Mouse (Mus musculus): Measurements from ENCODE around the gene Naa15. TPM values are rescaled to one million over a fixed set of nuclear protein-coding genes. Genes with fewer than 3 reads are reported as not detected.

The Naa15 gene
- polyA plus RNA-seq, 1 experiment from 2014 or later: 39.6 TPM

GRCm38 (mm10) chr3:51484370-51484769 is 69.4 kb downstream of the Naa15 start:
- under 1% methylated on average over 33 of the region's 33 CpGs for WGBS (ENCODE audit: insufficient replicate concordance)
- H3K9ac ChIP-seq (ENCODE audit: low read depth, low read length): peak overlapping the region; percentile 88
- peak; percentile 49 for ATAC-seq (replicated peaks; ENCODE audit: insufficient number of reproducible peaks, low FRiP score, low TSS enrichment)
- no peaks in the 10 kb centered on the region for H3K36me3 ChIP-seq (ENCODE audit: control insufficient read depth, insufficient read depth, low read length)
- H3K4me1 ChIP-seq (ENCODE audit: control insufficient read depth, insufficient read depth, low read length): peaks cover 14% of the 10 kb centered on the region
- peak overlapping the region; percentile 61 for H3K4me3 ChIP-seq (ENCODE audit: low read depth, low read length)
- peak overlapping the region; percentile 88 for H3K27ac ChIP-seq (ENCODE audit: low read depth, low read length)
- peak overlapping the region; percentile 74 for H3K4me2 ChIP-seq
- no peaks in the 10 kb centered on the region for H3K9me3 ChIP-seq (replicated peaks; ENCODE audit: control insufficient read depth, low read length)
- H3K27me3 ChIP-seq (ENCODE audit: control insufficient read depth, insufficient read depth, low read length): no peaks in the 10 kb centered on the region

- Histone ChIP-seq H3K9me3 (replicated peaks; ENCODE audit: control insufficient read depth, low read length) (no peaks in the 10 kb centered on the region), H3K27ac (ENCODE audit: low read depth, low read length) (no peak overlapping the region), H3K4me1 (ENCODE audit: control insufficient read depth, insufficient read depth, low read length) (peaks cover 14% of the 10 kb centered on the region), H3K4me3 (ENCODE audit: low read depth, low read length) (peak overlapping the region; percentile 61), H3K27me3 (ENCODE audit: control insufficient read depth, insufficient read depth, low read length) (no peaks in the 10 kb centered on the region), H3K4me2 (peak overlapping the region; percentile 74), H3K36me3 (ENCODE audit: control insufficient read depth, insufficient read depth, low read length) (no peaks in the 10 kb centered on the region), H3K9ac (ENCODE audit: low read depth, low read length) (0 out of 2 replicates have a peak overlapping the region, but pooled peaks have one; percentile 88)
- 73% methylated on average over 4 of the region's 4 CpGs for WGBS (ENCODE audit: insufficient replicate concordance)
- ATAC-seq (replicated peaks; ENCODE audit: insufficient number of reproducible peaks, low FRiP score, low TSS enrichment): no peak
These were observed 70.4 kb downstream of the Naa15 start for GRCm38 (mm10) chr3:51485347-51485746.

- H3K9me3 ChIP-seq (replicated peaks; ENCODE audit: control insufficient read depth, low read length): no peaks in the 10 kb centered on the region
- H3K4me2 ChIP-seq: no peak overlapping the region
- H3K4me3 ChIP-seq (ENCODE audit: low read depth, low read length): no peak overlapping the region
- no peak overlapping the region for H3K9ac ChIP-seq (ENCODE audit: low read depth, low read length)
- no peaks in the 10 kb centered on the region for H3K27me3 ChIP-seq (ENCODE audit: control insufficient read depth, insufficient read depth, low read length)
- WGBS (ENCODE audit: insufficient replicate concordance): 80% methylated on average over 4 of the region's 4 CpGs
- H3K4me1 ChIP-seq (ENCODE audit: control insufficient read depth, insufficient read depth, low read length): peaks cover 14% of the 10 kb centered on the region
- no peaks in the 10 kb centered on the region for H3K36me3 ChIP-seq (ENCODE audit: control insufficient read depth, insufficient read depth, low read length)
- no peak for ATAC-seq (replicated peaks; ENCODE audit: insufficient number of reproducible peaks, low FRiP score, low TSS enrichment)
- no peak overlapping the region for H3K27ac ChIP-seq (ENCODE audit: low read depth, low read length)
These were observed 71.7 kb downstream of the Naa15 start for GRCm38 (mm10) chr3:51486491-51487195.

GRCm38 (mm10) chr3:51490088-51490753 is 75.3 kb downstream of the Naa15 start:
- 88% methylated on average over 7 of the region's 7 CpGs for WGBS (ENCODE audit: insufficient replicate concordance)
- H3K9me3 ChIP-seq (replicated peaks; ENCODE audit: control insufficient read depth, low read length): no peaks in the 10 kb centered on the region
- H3K27me3 ChIP-seq (ENCODE audit: control insufficient read depth, insufficient read depth, low read length): no peaks in the 10 kb centered on the region
- H3K4me1 ChIP-seq (ENCODE audit: control insufficient read depth, insufficient read depth, low read length): peaks cover 3% of the 10 kb centered on the region
- H3K27ac ChIP-seq (ENCODE audit: low read depth, low read length): no peak overlapping the region
- H3K4me2 ChIP-seq: no peak overlapping the region
- H3K4me3 ChIP-seq (ENCODE audit: low read depth, low read length): no peak overlapping the region
- no peak for ATAC-seq (replicated peaks; ENCODE audit: insufficient number of reproducible peaks, low FRiP score, low TSS enrichment)
- H3K36me3 ChIP-seq (ENCODE audit: control insufficient read depth, insufficient read depth, low read length): peaks cover 10% of the 10 kb centered on the region; the same call in 1 of the 2 replicates
- no peak overlapping the region for H3K9ac ChIP-seq (ENCODE audit: low read depth, low read length)

- H3K4me3 ChIP-seq (ENCODE audit: low read depth, low read length): no peak overlapping the region
- peaks cover 10% of the 10 kb centered on the region for H3K36me3 ChIP-seq (ENCODE audit: control insufficient read depth, insufficient read depth, low read length)
- no peaks in the 10 kb centered on the region for H3K4me1 ChIP-seq (ENCODE audit: control insufficient read depth, insufficient read depth, low read length)
- H3K4me2 ChIP-seq: no peak overlapping the region
- H3K9me3 ChIP-seq (replicated peaks; ENCODE audit: control insufficient read depth, low read length): no peaks in the 10 kb centered on the region
- H3K27me3 ChIP-seq (ENCODE audit: control insufficient read depth, insufficient read depth, low read length): no peaks in the 10 kb centered on the region
- H3K9ac ChIP-seq (ENCODE audit: low read depth, low read length): no peak overlapping the region
- WGBS (ENCODE audit: insufficient replicate concordance): 71% methylated on average over 13 of the region's 13 CpGs
- H3K27ac ChIP-seq (ENCODE audit: low read depth, low read length): no peak overlapping the region
- ATAC-seq (replicated peaks; ENCODE audit: insufficient number of reproducible peaks, low FRiP score, low TSS enrichment): no peak
These were observed 78.4 kb downstream of the Naa15 start for GRCm38 (mm10) chr3:51493272-51493838.

GRCm38 (mm10) chr3:51494466-51494865 is 79.5 kb downstream of the Naa15 start:
- no peaks in the 10 kb centered on the region for H3K4me1 ChIP-seq (ENCODE audit: control insufficient read depth, insufficient read depth, low read length)
- no peak overlapping the region for H3K4me3 ChIP-seq (ENCODE audit: low read depth, low read length)
- no peak overlapping the region for H3K27ac ChIP-seq (ENCODE audit: low read depth, low read length)
- H3K27me3 ChIP-seq (ENCODE audit: control insufficient read depth, insufficient read depth, low read length): no peaks in the 10 kb centered on the region
- no peaks in the 10 kb centered on the region for H3K9me3 ChIP-seq (replicated peaks; ENCODE audit: control insufficient read depth, low read length)
- H3K9ac ChIP-seq (ENCODE audit: low read depth, low read length): no peak overlapping the region
- peaks cover 10% of the 10 kb centered on the region for H3K36me3 ChIP-seq (ENCODE audit: control insufficient read depth, insufficient read depth, low read length)
- 86% methylated on average over 2 of the region's 2 CpGs for WGBS (ENCODE audit: insufficient replicate concordance)
- ATAC-seq (replicated peaks; ENCODE audit: insufficient number of reproducible peaks, low FRiP score, low TSS enrichment): no peak
- no peak overlapping the region for H3K4me2 ChIP-seq

- Histone ChIP-seq H3K36me3 (ENCODE audit: control insufficient read depth, insufficient read depth, low read length) (peaks cover 10% of the 10 kb centered on the region), H3K9me3 (replicated peaks; ENCODE audit: control insufficient read depth, low read length) (no peaks in the 10 kb centered on the region), H3K9ac (ENCODE audit: low read depth, low read length) (no peak overlapping the region), H3K27ac (ENCODE audit: low read depth, low read length) (no peak overlapping the region), H3K4me3 (ENCODE audit: low read depth, low read length) (no peak overlapping the region), H3K4me1 (ENCODE audit: control insufficient read depth, insufficient read depth, low read length) (no peaks in the 10 kb centered on the region), H3K4me2 (no peak overlapping the region), H3K27me3 (ENCODE audit: control insufficient read depth, insufficient read depth, low read length) (no peaks in the 10 kb centered on the region)
- 85% methylated on average over 9 of the region's 9 CpGs for WGBS (ENCODE audit: insufficient replicate concordance)
- ATAC-seq (replicated peaks; ENCODE audit: insufficient number of reproducible peaks, low FRiP score, low TSS enrichment): no peak
These were observed 80.7 kb downstream of the Naa15 start for GRCm38 (mm10) chr3:51495646-51496045.

GRCm38 (mm10) chr3:51497978-51498377 is 83.0 kb downstream of the Naa15 start:
- Histone ChIP-seq H3K4me1 (ENCODE audit: control insufficient read depth, insufficient read depth, low read length) (no peaks in the 10 kb centered on the region), H3K27ac (ENCODE audit: low read depth, low read length) (no peak overlapping the region), H3K36me3 (ENCODE audit: control insufficient read depth, insufficient read depth, low read length) (peaks cover 9% of the 10 kb centered on the region), H3K9me3 (replicated peaks; ENCODE audit: control insufficient read depth, low read length) (no peaks in the 10 kb centered on the region), H3K9ac (ENCODE audit: low read depth, low read length) (no peak overlapping the region), H3K4me3 (ENCODE audit: low read depth, low read length) (no peak overlapping the region), H3K27me3 (ENCODE audit: control insufficient read depth, insufficient read depth, low read length) (no peaks in the 10 kb centered on the region), H3K4me2 (no peak overlapping the region)
- WGBS (ENCODE audit: insufficient replicate concordance): 90% methylated on average over 1 of the region's 1 CpGs
- no peak for ATAC-seq (replicated peaks; ENCODE audit: insufficient number of reproducible peaks, low FRiP score, low TSS enrichment)
